Mouse (Mus musculus) hindbrain, embryonic 16.5 days (tissue): ENCODE measurements at regions not wholly inside any gene's neighbourhood (a gene's known extent, or its start where the extent isn't known, plus 50 kb on each side); places are given as distances from the start of the nearest gene placed in this dataset.

Experiments used
- ATAC-seq: fragments of 200-750 bp; cut with Nextera tagmentation; 2 replicates; pipeline ENCODE4 v1.8.0; 2017; ENCODE audit warnings: moderate TSS enrichment, moderate library complexity
- H3K27ac ChIP-seq: fragments of 300-500 bp; sonication (generic); 2 replicates; pipeline ENCODE4 v1.5.1; 2014; ENCODE audit warnings: low read depth, mild to moderate bottlenecking, control low read depth, low read length, moderate library complexity
- H3K27me3 ChIP-seq: fragments of 300-500 bp; sonication (generic); replicated peaks from 2 replicates; pipeline ENCODE4 v1.6.1; 2014; ENCODE audit warnings: low read length; ENCODE audit not compliant: control insufficient read depth, insufficient read depth
- H3K36me3 ChIP-seq: fragments of 300-500 bp; sonication (generic); 2 replicates; pipeline ENCODE4 v1.6.1; 2014; ENCODE audit warnings: mild to moderate bottlenecking, low read length, moderate library complexity, mixed read lengths; ENCODE audit not compliant: control insufficient read depth, insufficient read depth
- H3K4me1 ChIP-seq: fragments of 300-500 bp; sonication (generic); 2 replicates; pipeline ENCODE4 v1.6.1; 2014; ENCODE audit warnings: low read depth, low read length; ENCODE audit not compliant: control insufficient read depth, insufficient read depth
- H3K4me2 ChIP-seq: fragments of 300-500 bp; sonication (generic); 2 replicates; pipeline ENCODE4 v1.6.1; 2014; ENCODE audit warnings: mild to moderate bottlenecking, low read length, control low read depth, moderate library complexity
- H3K4me3 ChIP-seq: fragments of 300-500 bp; sonication (generic); 2 replicates; pipeline ENCODE4 v1.5.1; 2014; ENCODE audit warnings: mild to moderate bottlenecking, low read length, control low read depth, moderate library complexity
- H3K9ac ChIP-seq: fragments of 300-500 bp; sonication (generic); 2 replicates; pipeline ENCODE4 v1.6.1; 2014; ENCODE audit warnings: low read depth, mild to moderate bottlenecking, control low read depth, low read length, moderate library complexity
- H3K9me3 ChIP-seq: fragments of 300-500 bp; sonication (generic); 2 replicates; pipeline ENCODE4 v1.6.1; 2014; ENCODE audit warnings: mild to moderate bottlenecking, low read length, moderate library complexity; ENCODE audit not compliant: control insufficient read depth
- WGBS: fragments of 180-500 bp; shearing (Covaris S2); extraction: QIAGEN DNeasy Blood & Tissue Kit; methylation state at CpG from one replicate; pipeline ENCODE4 v1.1.7; 2014; 5-methylcytosine and 5-hydroxymethylcytosine counted together

- no peak overlapping the region for H3K4me2 ChIP-seq
- no peak overlapping the region for H3K27ac ChIP-seq
- no peak for ATAC-seq
- H3K4me3 ChIP-seq = no peak overlapping the region
- no peaks in the 10 kb centered on the region for H3K4me1 ChIP-seq
- no peaks in the 10 kb centered on the region for H3K27me3 ChIP-seq
- no peak overlapping the region for H3K9ac ChIP-seq
- no peaks in the 10 kb centered on the region for H3K36me3 ChIP-seq
- no peaks in the 10 kb centered on the region for H3K9me3 ChIP-seq
Observed at GRCm38 (mm10) chr17:76703823-76704222, 1152.1 kb upstream of the Fam98a start.

GRCm38 (mm10) chr17:76696219-76696618 lies 1144.5 kb upstream of the Fam98a start:
- 80% methylated on average over 3 of the region's 3 CpGs for WGBS

GRCm38 (mm10) chr17:76658056-76658455 lies 1106.3 kb upstream of the Fam98a start:
- Histone ChIP-seq H3K4me3 (no peak overlapping the region), H3K27ac (no peak overlapping the region), H3K9me3 (no peaks in the 10 kb centered on the region), H3K9ac (no peak overlapping the region), H3K4me2 (no peak overlapping the region), H3K36me3 (no peaks in the 10 kb centered on the region), H3K27me3 (no peaks in the 10 kb centered on the region), H3K4me1 (no peaks in the 10 kb centered on the region)
- ATAC-seq = no peak
- 61% methylated on average over 4 of the region's 4 CpGs for WGBS

More at GRCm38 (mm10) chr17:76696219-76696618, 1144.5 kb upstream of the Fam98a start:
- H3K4me1 ChIP-seq = no peaks in the 10 kb centered on the region
- no peak overlapping the region for H3K4me2 ChIP-seq
- H3K36me3 ChIP-seq = no peaks in the 10 kb centered on the region
- ATAC-seq = no peak
- no peaks in the 10 kb centered on the region for H3K27me3 ChIP-seq
- no peak overlapping the region for H3K9ac ChIP-seq
- no peak overlapping the region for H3K4me3 ChIP-seq
- no peak overlapping the region for H3K27ac ChIP-seq
- H3K9me3 ChIP-seq = no peaks in the 10 kb centered on the region

- Histone ChIP-seq H3K9me3 (no peaks in the 10 kb centered on the region), H3K9ac (no peak overlapping the region), H3K27ac (no peak overlapping the region), H3K27me3 (no peaks in the 10 kb centered on the region), H3K36me3 (no peaks in the 10 kb centered on the region), H3K4me1 (no peaks in the 10 kb centered on the region), H3K4me2 (no peak overlapping the region), H3K4me3 (no peak overlapping the region)
- no peak for ATAC-seq
- WGBS = 86% methylated on average over 7 of the region's 7 CpGs
Observed at GRCm38 (mm10) chr17:76625976-76626375, 1074.2 kb upstream of the Fam98a start.

DNA sequence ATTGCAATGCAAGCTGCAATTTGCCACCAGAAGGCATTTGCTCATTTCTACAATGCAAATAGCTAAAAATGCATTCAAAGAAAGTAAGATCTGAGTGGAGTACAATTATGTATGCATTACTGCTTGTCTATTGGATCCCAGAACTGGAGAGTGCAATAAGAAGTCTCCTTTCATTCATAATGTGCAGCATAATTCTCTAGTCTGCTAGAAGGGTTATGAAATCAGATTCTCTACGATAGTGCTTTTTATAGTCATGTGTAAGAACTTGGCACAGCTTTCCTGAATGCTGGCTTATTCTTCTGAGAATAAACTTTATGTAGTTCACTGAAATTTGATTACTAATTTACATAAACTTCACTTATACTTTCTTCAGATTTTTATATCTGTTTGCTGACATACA lies 1053.5 kb upstream of the Fam98a start:
- Histone ChIP-seq H3K27me3 (no peaks in the 10 kb centered on the region), H3K4me2 (no peak overlapping the region), H3K36me3 (no peaks in the 10 kb centered on the region), H3K4me1 (no peaks in the 10 kb centered on the region), H3K4me3 (no peak overlapping the region), H3K9me3 (no peaks in the 10 kb centered on the region), H3K27ac (no peak overlapping the region), H3K9ac (no peak overlapping the region)
- ATAC-seq = no peak
- WGBS = 82% methylated on average over 1 of the region's 1 CpGs

GRCm38 (mm10) chr17:76578323-76578722 lies 1026.6 kb upstream of the Fam98a start:
- Histone ChIP-seq H3K27ac (no peak overlapping the region), H3K36me3 (no peaks in the 10 kb centered on the region), H3K4me2 (no peak overlapping the region), H3K27me3 (no peaks in the 10 kb centered on the region), H3K4me1 (no peaks in the 10 kb centered on the region), H3K9me3 (no peaks in the 10 kb centered on the region), H3K9ac (no peak overlapping the region), H3K4me3 (no peak overlapping the region)
- ATAC-seq = no peak

DNA sequence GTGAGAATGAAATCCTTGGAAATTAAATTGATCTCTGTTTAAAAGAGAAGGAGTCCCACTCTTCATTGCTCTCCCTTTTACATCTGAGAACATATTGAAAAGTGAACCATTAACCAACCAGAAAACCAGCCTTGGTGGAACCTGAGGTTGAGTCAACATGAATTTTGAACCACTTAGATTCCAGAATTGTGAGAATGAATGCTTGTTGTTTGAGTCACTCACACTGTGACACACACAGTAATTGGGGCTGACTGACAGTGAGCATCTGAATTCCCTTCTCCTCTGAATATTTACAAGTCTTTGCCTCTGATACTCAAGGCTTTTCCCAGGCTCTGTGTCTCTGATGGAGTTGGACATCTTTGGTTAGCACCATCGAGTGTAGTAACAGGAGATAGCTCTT lies 1008.0 kb upstream of the Fam98a start:
- H3K9me3 ChIP-seq = no peaks in the 10 kb centered on the region
- no peaks in the 10 kb centered on the region for H3K4me1 ChIP-seq
- no peaks in the 10 kb centered on the region for H3K27me3 ChIP-seq
- no peak overlapping the region for H3K27ac ChIP-seq
- no peak overlapping the region for H3K4me3 ChIP-seq
- H3K4me2 ChIP-seq = no peak overlapping the region
- ATAC-seq = no peak
- WGBS = 85% methylated on average over 1 of the region's 1 CpGs
- H3K36me3 ChIP-seq = no peaks in the 10 kb centered on the region
- no peak overlapping the region for H3K9ac ChIP-seq

DNA sequence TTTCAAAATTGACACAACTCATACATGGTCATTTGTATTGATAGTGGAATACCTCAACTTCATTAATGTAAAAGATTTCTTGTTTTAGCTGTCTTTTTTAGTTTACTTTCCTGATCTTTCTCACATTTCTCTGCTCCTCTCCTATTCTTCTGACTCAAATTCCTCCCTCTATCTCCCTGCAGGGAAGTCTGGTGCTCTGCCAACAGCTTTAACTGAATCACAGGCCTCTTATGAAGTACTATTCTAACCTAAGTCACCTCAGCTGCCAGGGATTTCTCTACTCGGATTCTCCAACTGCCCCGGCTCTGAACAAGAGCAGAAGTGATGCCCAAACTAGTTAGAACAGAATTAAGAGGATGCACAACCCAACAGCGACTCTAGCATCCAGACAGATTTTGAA lies 993.8 kb upstream of the Fam98a start:
- H3K27ac ChIP-seq = no peak overlapping the region
- no peak overlapping the region for H3K9ac ChIP-seq
- H3K4me2 ChIP-seq = no peak overlapping the region
- no peaks in the 10 kb centered on the region for H3K36me3 ChIP-seq
- ATAC-seq = no peak
- no peak overlapping the region for H3K4me3 ChIP-seq
- H3K27me3 ChIP-seq = no peaks in the 10 kb centered on the region
- H3K4me1 ChIP-seq = no peaks in the 10 kb centered on the region
- no peaks in the 10 kb centered on the region for H3K9me3 ChIP-seq
- 74% methylated on average over 3 of the region's 3 CpGs for WGBS

DNA sequence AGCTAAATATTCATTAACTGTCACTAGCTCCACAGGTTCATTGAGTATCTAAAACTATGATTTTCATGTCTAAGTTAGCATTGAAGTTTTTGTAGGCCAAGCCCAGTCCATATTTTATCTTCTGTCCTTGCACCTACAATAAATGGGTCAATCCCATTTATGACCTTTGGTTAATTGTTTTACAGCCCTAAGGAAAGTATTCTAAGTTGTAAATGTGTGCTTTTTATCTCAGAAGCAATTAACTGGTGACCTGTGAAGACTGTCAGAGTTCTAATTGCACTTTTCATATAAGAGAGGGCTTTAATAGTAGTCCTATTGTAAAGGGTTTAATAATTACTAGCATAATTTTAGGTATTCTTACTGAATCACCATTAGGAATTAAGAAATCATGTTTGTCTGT lies 984.0 kb upstream of the Fam98a start:
- no peak overlapping the region for H3K4me2 ChIP-seq
- ATAC-seq = no peak

GRCm38 (mm10) chr17:76501732-76502131 lies 950.0 kb upstream of the Fam98a start:
- Histone ChIP-seq H3K4me3 (no peak overlapping the region), H3K27me3 (no peaks in the 10 kb centered on the region), H3K4me2 (no peak overlapping the region), H3K4me1 (no peaks in the 10 kb centered on the region), H3K36me3 (no peaks in the 10 kb centered on the region), H3K9me3 (no peaks in the 10 kb centered on the region), H3K27ac (no peak overlapping the region), H3K9ac (no peak overlapping the region)
- no peak for ATAC-seq

More for the DNA sequence above, 984.0 kb upstream of the Fam98a start:
- Histone ChIP-seq H3K4me3 (no peak overlapping the region), H3K27ac (no peak overlapping the region), H3K4me1 (no peaks in the 10 kb centered on the region), H3K9ac (no peak overlapping the region), H3K27me3 (no peaks in the 10 kb centered on the region), H3K9me3 (no peaks in the 10 kb centered on the region), H3K36me3 (no peaks in the 10 kb centered on the region)
